Mouse (Mus musculus): ENCODE results near the gene Aip.

Aip gene

GRCm38 (mm10) chr19:4151898-4152297 is 26.2 kb upstream of the Aip start:
- DNase-seq, result no peak

GRCm38 (mm10) chr19:4151488-4151860 is 25.8 kb upstream of the Aip start:
- no peak for DNase-seq

GRCm38 (mm10) chr19:4150567-4151487 is 25.2 kb upstream of the Aip start:
- DNase-seq, result no peak

- DNase-seq, result no peak
These were observed 24.3 kb upstream of the Aip start for GRCm38 (mm10) chr19:4149764-4150461.

GRCm38 (mm10) chr19:4149283-4149682 is 23.6 kb upstream of the Aip start:
- DNase-seq, result no peak

- peak; percentile 38 to 39 for DNase-seq
These were observed 23.2 kb upstream of the Aip start for GRCm38 (mm10) chr19:4148819-4149218.

GRCm38 (mm10) chr19:4148491-4148806 is 22.8 kb upstream of the Aip start, which contains the start of gene Coro1b:
Coro1b (plus strand) TSS chr19:4148619.
- peak; percentile 92 to 93 for DNase-seq

- no peak for DNase-seq
These were observed 22.3 kb upstream of the Aip start for GRCm38 (mm10) chr19:4147782-4148490.

GRCm38 (mm10) chr19:4147022-4147405 is 21.4 kb upstream of the Aip start:
- no peak for DNase-seq

GRCm38 (mm10) chr19:4146366-4147021 is 20.8 kb upstream of the Aip start:
- DNase-seq, result no peak

GRCm38 (mm10) chr19:4145936-4146335 is 20.3 kb upstream of the Aip start:
- DNase-seq, result no peak

GRCm38 (mm10) chr19:4144550-4145498 is 19.2 kb upstream of the Aip start:
- peak; percentile 66 to 70 for DNase-seq

- peak; percentile 35 to 37 for DNase-seq
These were observed 18.2 kb upstream of the Aip start, which contains the start of gene Cabp4 for GRCm38 (mm10) chr19:4143759-4144268. Cabp4 (minus strand) TSS chr19:4144033.

GRCm38 (mm10) chr19:4142416-4143173 is 16.9 kb upstream of the Aip start:
- DNase-seq, result no peak

- no peak for DNase-seq
These were observed 14.5 kb upstream of the Aip start for GRCm38 (mm10) chr19:4140147-4140546.

GRCm38 (mm10) chr19:4139446-4139845 is 13.8 kb upstream of the Aip start, which contains the start of gene Gpr152:
Gpr152 (plus strand) TSS chr19:4139787.
- DNase-seq, result no peak

GRCm38 (mm10) chr19:4137913-4138312 is 12.3 kb upstream of the Aip start:
- peak; percentile 47 to 53 for DNase-seq

GRCm38 (mm10) chr19:4136463-4136862 is 10.8 kb upstream of the Aip start:
- no peak for DNase-seq

- DNase-seq, result peak; percentile 56 to 58
These were observed 10.3 kb upstream of the Aip start for GRCm38 (mm10) chr19:4135963-4136345.

- DNase-seq, result peak in 1 of 2 experiments; percentile 26
These were observed 9.7 kb upstream of the Aip start for GRCm38 (mm10) chr19:4135229-4135962.

Measured in B cell, adult 2 months (primary cell).